Mouse (Mus musculus) liver, postnatal 0 days (tissue): ENCODE results near the gene Anapc15-ps.

Source experiments
- CTCF ChIP-seq: sonication (generic); IDR thresholded peaks from 2 replicates; pipeline ENCODE4 v1.5.1; 2016; ENCODE audit warnings: antibody characterized with exemption, low read depth
- EP300 ChIP-seq: IDR thresholded peaks from 2 replicates; pipeline ENCODE4 v1.6.1; 2016; ENCODE audit warnings: antibody characterized with exemption, low read depth, mild to moderate bottlenecking

DNA sequence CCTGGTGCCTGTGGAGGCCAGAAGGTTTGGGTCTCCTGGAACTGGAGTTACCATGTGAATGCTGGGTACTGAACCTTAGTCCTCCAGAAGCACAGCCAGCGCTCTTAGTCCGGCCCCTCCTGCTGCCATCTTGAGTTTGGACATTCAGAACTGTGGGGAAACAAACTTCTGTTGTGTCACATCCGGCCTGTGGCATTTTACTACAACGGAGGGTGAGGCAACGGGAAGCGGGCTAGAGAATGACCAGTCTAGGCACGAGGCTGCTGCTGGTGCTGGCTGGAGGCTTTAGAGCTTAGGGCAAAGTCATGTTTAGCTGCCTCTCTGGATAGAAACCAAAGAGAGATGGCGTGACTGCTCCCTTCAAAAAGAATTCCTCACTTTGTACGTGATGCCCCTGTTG is 39.0 kb downstream of the Anapc15-ps start:
- TF ChIP-seq CTCF (no peak), EP300 (no peak)
